Mouse (Mus musculus): ENCODE data around the gene Exog.

DNA sequence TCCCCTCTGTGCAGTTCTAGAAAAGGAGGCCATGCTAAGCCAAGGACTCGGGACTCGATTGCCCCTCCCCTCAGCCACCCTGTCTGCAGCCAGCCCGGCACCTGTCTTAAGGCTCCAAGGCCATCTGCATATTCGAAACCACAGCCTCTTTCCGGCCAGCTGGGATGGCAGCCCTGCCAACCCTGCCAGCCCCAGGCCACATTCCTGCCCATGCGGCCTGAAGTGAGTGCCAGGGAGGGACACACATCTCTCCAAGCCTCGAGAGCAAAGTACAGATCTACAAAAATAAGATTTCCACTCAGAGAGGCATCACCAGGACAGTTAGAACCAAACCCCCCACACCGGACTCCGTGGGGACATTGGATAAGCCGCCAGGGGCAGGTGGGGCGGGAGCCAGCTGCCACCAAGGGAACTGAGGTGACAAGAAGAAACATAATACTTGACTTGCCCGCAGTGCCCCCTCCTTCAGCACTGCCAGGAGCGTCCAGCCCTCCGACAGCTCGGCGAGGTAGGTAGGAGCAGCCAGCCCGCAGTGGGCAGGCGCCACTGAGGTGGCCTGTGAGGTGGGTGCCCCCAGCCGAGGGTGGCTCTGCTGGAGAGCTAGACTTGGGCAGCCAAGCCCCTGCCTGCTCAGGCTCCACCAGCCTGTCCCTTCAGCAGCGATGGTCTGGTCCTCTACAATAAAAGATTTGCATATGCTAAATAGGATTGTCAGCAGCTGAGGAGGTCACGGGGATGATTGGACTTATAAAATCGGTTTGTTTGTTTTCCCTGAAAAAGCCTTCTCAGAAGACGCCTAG, 39.0 kb downstream of the Exog start:
- TF ChIP-seq CTCF (IDR thresholded peaks at IDR 0.05; ENCODE audit: insufficient read depth, low read depth, low read length) (no peak), POLR2A (IDR thresholded peaks at IDR 0.05; ENCODE audit: insufficient read depth, low read depth, low read length) (no peak)
